Mouse (Mus musculus) brown adipose tissue, adult 24 weeks (tissue): ENCODE data around the gene Slc33a1. TPM values are rescaled to one million over a fixed set of nuclear protein-coding genes. Genes with fewer than 3 reads are reported as not detected.

Experiments used
- H3K27ac ChIP-seq: fragments of 200-500 bp; replicated peaks from 2 replicates; pipeline ENCODE4 v1.5.1; 2012; ENCODE audit warnings: low read depth, mild to moderate bottlenecking, low read length
- H3K4me1 ChIP-seq: fragments of 200-500 bp; 2 replicates; pipeline ENCODE4 v1.6.1; 2012; ENCODE audit warnings: low read length, mixed read lengths; ENCODE audit not compliant: control insufficient read depth, insufficient read depth, insufficient read length
- H3K4me3 ChIP-seq: fragments of 200-500 bp; 2 replicates; pipeline ENCODE4 v1.5.1; 2012; ENCODE audit warnings: low read depth, mild to moderate bottlenecking, low read length, moderate library complexity; ENCODE audit not compliant: insufficient read depth
- polyA plus RNA-seq: library from polyadenylated mRNA; stranded (reverse); fragments of >200 nt; gene quantifications from 2 replicates; pipeline ENCODE4 v1.2.4, GENCODE M21; 2012; ENCODE audit not compliant: missing spikeins, insufficient read depth, insufficient read length

Slc33a1 gene
- polyA plus RNA-seq, 1 experiment, result 20.0 TPM

GRCm38 (mm10) chr3:63919634-63920033 is 44.9 kb downstream of the Slc33a1 start:
- Histone ChIP-seq H3K27ac (no peak overlapping the region), H3K4me1 (no peaks in the 10 kb centered on the region), H3K4me3 (no peak overlapping the region)

- H3K4me1 ChIP-seq, result no peaks in the 10 kb centered on the region
- no peak overlapping the region for H3K4me3 ChIP-seq
- no peak overlapping the region for H3K27ac ChIP-seq
Measured at GRCm38 (mm10) chr3:63910301-63910700, 54.3 kb downstream of the Slc33a1 start.

- H3K4me3 ChIP-seq, result no peak overlapping the region
- no peak overlapping the region for H3K27ac ChIP-seq
- no peaks in the 10 kb centered on the region for H3K4me1 ChIP-seq
Measured at GRCm38 (mm10) chr3:63905241-63905640, 59.3 kb downstream of the Slc33a1 start.

- H3K4me1 ChIP-seq, result no peaks in the 10 kb centered on the region
- H3K27ac ChIP-seq, result no peak overlapping the region
- no peak overlapping the region for H3K4me3 ChIP-seq
Measured at GRCm38 (mm10) chr3:63904157-63904556, 60.4 kb downstream of the Slc33a1 start.

GRCm38 (mm10) chr3:63900021-63900571 is 64.5 kb downstream of the Slc33a1 start:
- no peaks in the 10 kb centered on the region for H3K4me1 ChIP-seq
- no peak overlapping the region for H3K27ac ChIP-seq
- no peak overlapping the region for H3K4me3 ChIP-seq

GRCm38 (mm10) chr3:63899309-63899695 is 65.3 kb downstream of the Slc33a1 start, which contains the start of gene Plch1:
Gene Plch1, minus strand, starts transcription at chr3:63899472.
- Histone ChIP-seq H3K27ac (no peak within 1 kb of the TSS), H3K4me3 (peak within 1 kb of the TSS; percentile 59)

GRCm38 (mm10) chr3:63898581-63899308 is 65.8 kb downstream of the Slc33a1 start:
- peak overlapping the region; percentile 59 for H3K4me3 ChIP-seq
- H3K27ac ChIP-seq, result no peak overlapping the region
- no peaks in the 10 kb centered on the region for H3K4me1 ChIP-seq

More at GRCm38 (mm10) chr3:63899309-63899695, 65.3 kb downstream of the Slc33a1 start, which contains the start of gene Plch1:
- no peaks in the 10 kb centered on the region for H3K4me1 ChIP-seq

- no peak overlapping the region for H3K4me3 ChIP-seq
- H3K4me1 ChIP-seq, result no peaks in the 10 kb centered on the region
- H3K27ac ChIP-seq, result no peak overlapping the region
Measured at GRCm38 (mm10) chr3:63897177-63897576, 67.4 kb downstream of the Slc33a1 start.

- no peak overlapping the region for H3K4me3 ChIP-seq
Measured at GRCm38 (mm10) chr3:63896303-63896702, 68.3 kb downstream of the Slc33a1 start.

GRCm38 (mm10) chr3:63895786-63896185 is 68.8 kb downstream of the Slc33a1 start:
- Histone ChIP-seq H3K27ac (no peak overlapping the region), H3K4me3 (no peak overlapping the region), H3K4me1 (no peaks in the 10 kb centered on the region)

More at GRCm38 (mm10) chr3:63896303-63896702, 68.3 kb downstream of the Slc33a1 start:
- Histone ChIP-seq H3K27ac (no peak overlapping the region), H3K4me1 (no peaks in the 10 kb centered on the region)

GRCm38 (mm10) chr3:63893677-63894076 is 70.9 kb downstream of the Slc33a1 start:
- H3K27ac ChIP-seq, result no peak overlapping the region
- no peaks in the 10 kb centered on the region for H3K4me1 ChIP-seq
- no peak overlapping the region for H3K4me3 ChIP-seq

GRCm38 (mm10) chr3:63892154-63892553 is 72.4 kb downstream of the Slc33a1 start:
- Histone ChIP-seq H3K4me3 (no peak overlapping the region), H3K4me1 (no peaks in the 10 kb centered on the region), H3K27ac (no peak overlapping the region)

Other genes with a start within 250 kb of the Slc33a1 start
- gene Plch1, start 65.3 kb downstream of the Slc33a1 start, polyA plus RNA-seq, result not detected in 2 replicates
- 13.0 and 13.4 TPM in 2 replicates for gene E130311K13Rik, start 35.3 kb downstream of the Slc33a1 start, polyA plus RNA-seq
- 20.2 and 20.5 TPM in 2 replicates for gene Gmps, start 11.3 kb upstream of the Slc33a1 start, polyA plus RNA-seq
- gene Vmn2r1, start 116.8 kb upstream of the Slc33a1 start, polyA plus RNA-seq, result 0.16 TPM in 1 of 2 replicates, not detected in the other
- not detected in 2 replicates for gene Vmn2r2, start 177.2 kb upstream of the Slc33a1 start, polyA plus RNA-seq